Mouse (Mus musculus): ENCODE results near the gene Dbp.

Gene Dbp

DNA sequence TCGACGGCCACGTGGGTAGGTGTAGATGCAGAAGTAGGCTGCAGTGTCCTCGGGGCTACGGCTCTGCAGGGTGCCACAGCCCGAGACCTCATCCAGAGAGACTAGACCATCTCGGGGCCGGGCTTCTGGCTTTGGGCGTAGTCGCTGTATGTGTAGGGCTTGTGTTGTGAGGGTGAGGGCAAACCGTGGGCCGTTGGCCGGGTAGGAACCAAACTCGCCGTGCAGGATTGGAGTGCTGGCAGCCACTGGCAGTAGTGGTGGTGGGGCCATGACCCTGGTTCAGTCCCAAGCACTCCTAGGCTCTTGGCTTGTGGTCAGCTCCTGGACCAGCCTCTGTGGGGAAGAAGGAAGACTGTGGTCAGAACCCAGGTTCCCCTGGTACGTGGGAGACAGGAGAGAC lies 8.5 kb downstream of the Dbp start:
- DNase-seq: no peak

- no peak for DNase-seq
Measured at GRCm38 (mm10) chr7:45713881-45714520, 9.1 kb downstream of the Dbp start.

DNA sequence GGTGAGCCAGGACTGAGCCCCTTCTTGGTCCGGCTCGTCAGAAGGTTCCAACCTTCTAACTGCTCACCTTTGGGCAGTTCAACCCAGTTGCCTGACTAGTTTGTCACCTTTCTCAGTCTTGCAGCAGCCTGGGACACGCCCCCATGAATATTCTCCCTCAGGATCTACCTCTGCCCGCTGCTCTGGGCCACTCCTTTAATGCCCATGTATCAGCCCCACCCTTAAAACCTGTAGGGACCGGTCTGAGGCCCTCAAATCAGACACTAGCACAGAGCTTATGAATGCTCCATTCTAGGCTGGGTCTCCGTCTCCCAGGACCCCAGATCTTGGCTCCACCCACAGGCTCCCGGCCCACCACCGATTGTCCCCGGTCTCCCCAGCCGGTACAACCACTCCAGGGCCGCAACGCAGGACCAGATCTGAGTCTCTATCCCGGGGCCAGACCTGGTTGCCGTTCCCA lies 9.8 kb downstream of the Dbp start:
- DNase-seq: no peak

DNA sequence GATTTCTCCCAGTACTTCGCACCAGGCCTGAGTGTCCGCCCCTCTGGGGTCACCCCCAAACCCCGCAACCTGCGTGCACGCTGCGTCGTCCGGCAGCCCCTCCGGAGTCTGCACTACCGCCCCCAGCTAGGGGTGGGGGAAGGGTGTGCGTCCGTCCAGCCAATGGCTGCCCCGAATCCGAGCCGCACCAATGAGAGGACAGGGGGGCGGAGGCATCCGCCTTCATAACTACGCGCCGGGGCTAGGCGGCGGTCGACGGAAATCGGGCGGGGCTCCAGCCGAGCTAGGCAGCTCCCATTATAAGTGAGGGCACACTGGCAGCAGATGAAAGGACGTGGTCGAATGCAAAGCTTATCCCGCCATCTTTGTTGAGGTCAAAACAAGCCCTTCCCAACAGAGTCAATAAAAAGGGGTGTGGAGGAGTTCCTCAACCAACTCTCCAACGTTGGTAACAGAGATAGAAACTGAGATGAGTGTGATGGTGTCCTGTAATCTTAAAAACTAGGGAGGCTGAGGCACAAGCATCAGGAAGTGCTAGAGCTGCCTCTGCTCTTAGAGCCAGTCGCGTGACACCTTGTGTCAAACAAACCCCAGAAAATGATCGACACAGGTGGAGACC lies 10.3 kb downstream of the Dbp start, which contains the start of gene Rpl18:
Gene Rpl18, plus strand, starts transcription at position 368 of the 619 bp plus-strand sequence.
- peak; percentile 99 for DNase-seq

DNA sequence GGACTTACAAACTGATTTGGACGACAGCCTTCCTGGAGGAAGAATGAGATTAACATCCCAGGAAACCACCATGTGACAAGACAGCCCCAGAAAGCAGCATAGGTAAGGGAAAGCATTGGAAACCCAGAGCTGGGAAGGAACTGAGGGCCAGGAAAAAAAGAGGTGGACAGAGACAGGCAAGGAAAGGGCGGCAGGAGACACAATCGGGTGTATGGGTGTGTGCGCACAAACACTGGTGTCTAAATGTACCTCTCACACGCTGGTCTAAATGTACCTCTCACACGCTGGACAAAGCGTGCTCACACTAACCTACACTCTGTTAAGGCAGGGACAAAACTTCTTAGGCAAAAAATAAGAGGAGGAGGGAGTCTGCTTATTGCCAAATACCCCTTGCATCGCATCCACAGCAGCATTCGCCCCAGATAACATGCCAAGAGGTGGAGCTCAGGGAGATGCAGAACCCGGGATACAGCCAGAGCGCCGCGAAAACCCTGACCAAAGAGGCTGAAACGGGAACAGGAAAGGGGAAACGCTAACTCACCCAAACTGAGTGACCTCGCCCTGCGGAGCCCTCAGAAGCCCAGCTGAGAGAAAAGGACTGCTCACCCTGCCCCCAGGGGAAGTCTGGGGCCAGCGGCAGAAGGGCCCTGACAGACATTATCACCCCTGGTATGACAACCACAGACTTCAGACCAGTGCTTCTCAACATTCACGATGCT lies 11.0 kb downstream of the Dbp start:
- no peak for DNase-seq

DNA sequence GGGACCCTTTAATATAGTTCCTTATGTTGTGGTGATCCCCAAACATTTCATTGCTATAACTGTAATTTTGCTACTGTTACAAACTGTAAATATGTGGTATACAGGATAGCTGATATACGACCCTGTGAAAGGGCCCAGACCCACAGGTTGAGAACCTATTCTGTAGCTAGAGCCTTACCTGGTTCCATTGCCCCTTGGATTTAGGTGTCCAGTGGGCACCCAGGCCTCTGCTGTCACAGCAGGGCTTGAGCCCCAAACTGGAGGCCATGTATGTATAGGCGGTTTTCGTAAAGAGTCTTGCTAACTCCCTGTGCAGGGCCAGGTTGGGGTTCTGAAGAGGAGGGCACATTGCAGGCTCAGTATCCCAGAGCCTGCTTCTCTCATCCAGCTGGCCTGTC lies 11.6 kb downstream of the Dbp start:
- DNase-seq: no peak

DNA sequence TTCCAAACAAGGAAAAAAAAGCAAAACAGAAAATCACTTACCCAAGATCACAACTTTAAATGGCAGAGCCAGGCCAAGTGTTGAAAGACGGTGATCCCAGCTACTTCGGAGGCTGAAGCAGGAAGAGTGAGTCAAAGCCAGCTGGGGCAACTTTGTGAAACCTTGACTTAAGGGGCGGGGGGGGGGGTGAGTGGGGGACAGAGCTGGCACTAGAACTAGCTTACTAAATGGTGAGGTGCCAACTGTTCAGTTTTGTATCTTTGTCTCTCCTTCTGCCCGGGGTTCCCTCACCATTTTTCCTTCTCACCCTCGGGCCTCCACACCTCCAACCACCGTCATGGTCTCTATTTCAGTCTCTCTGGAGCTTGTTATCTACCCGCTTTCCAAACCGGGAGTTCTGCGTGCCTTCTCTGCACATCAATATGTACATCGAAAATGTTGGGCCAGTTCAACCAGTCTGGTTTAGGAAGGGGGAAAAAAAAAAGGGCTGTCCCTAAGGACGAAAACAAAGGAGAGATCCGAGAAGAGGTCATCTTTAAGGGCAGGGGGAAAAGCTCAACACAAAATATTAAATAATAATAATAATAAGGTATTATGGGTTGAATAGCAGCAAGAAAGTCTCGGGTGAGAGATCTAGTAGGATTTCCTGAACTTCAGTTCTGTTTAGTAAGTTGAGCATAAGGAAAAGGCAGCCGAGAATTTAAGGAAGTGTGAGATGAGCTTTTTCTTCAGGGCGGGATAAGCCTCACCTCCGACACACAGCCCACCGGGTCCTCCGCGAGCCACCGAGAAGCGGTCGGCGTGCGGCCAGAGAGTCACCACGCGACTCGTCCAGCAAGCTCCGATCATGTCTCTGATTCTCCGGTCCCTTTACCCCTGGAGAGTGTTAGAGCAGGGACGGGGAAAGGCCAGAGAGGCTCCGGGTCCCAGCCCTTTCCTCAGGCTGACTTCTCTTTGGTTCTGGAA lies 12.3 kb downstream of the Dbp start:
- DNase-seq: no peak

DNA sequence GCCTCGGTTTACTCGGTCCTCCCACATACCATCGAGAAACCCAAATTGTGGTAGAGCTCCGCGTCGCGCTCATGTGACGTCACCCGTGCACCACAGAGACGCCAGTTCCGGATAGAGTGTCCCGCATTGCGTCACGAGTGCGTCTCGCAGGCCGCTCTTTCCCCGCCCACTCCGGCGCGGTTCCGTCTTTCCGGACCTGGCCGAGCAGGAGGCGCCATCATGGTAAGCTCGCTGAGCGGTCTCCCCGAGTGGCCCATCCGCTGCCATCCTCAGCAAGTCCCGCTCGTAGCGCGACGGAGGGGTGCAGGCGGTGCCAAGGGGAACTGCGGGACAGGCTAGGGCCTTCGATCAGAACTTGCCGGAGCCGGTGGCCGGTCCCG lies 13.0 kb downstream of the Dbp start, which contains the start of gene Sphk2:
Gene Sphk2, minus strand, starts transcription at position 85 of the 380 bp plus-strand sequence.
- peak; percentile 97 for DNase-seq

DNA sequence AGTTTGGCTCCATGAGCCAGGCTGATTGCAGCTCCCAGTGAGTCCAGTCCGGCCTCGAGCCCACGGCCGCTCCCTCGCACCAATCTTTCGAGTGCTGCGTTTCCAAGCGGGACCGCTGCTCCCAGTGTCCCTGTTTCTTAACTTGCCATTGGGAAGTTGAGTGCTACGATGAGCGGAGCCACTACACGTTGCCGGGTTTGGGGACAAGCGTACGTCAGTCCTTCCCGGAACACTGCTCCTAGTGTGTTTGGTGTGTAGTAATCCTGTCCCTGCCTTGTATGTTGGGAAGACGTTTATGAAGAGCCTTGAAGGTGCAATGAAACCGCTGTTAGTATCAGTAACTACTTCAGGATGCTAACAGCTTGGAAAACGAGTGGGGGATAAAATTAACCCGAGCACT lies 13.4 kb downstream of the Dbp start:
- DNase-seq: no peak

DNA sequence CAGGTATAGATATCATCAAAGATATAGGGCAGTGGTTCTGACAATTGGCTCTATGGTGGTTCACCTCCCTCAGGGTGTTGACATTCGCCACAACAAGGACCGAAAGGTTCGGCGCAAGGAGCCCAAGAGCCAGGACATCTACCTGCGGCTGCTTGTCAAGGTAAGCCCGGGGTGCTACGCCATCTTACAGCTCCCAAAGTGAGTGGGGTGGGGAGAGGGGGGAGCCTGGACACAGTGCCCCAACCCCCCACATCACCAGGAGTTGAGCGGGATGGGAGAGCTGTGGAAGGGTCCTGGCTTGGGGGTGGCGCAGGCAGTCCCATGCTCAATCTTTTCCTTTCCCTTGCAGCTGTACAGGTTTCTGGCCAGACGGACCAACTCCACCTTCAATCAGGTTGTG lies 14.3 kb downstream of the Dbp start:
- DNase-seq: no peak

DNA sequence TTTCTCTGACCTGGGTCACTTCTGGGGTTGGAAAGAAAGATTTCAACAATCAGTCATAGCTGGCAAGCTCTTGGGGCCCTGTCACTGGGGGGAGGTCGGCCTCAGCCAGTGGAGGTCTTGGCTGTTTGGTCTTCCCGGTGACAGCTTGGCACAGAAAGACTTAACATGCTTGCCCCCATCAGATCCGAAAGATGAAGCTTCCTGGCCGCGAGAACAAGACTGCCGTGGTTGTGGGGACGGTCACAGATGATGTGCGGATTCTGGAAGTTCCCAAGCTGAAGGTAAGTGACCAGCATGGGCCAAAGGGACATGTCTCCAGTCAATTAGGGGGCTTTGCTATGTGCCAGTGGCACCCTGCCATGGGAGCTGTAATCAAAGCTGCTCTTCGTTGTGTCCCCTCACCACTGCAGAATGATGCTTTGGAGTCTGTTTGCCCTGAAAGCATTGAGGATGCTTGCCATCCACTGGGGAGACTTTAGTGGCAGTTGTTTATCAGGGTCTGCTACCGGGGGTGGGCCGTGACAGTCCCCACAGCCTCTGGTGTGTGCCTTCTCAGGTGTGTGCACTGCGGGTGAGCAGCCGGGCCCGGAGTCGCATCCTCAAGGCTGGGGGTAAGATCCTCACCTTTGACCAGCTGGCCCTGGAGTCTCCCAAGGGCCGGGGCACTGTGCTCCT lies 15.0 kb downstream of the Dbp start:
- DNase-seq: no peak

- DNase-seq: no peak
Measured at GRCm38 (mm10) chr7:45720413-45721233, 15.7 kb downstream of the Dbp start, which contains the start of gene Fam83e. Fam83e (plus strand) TSS chr7:45721212.

GRCm38 (mm10) chr7:45721234-45721571 lies 16.3 kb downstream of the Dbp start:
- no peak for DNase-seq

GRCm38 (mm10) chr7:45721642-45722347 lies 16.9 kb downstream of the Dbp start:
- DNase-seq: no peak

- DNase-seq: no peak
Measured at GRCm38 (mm10) chr7:45722348-45722713, 17.4 kb downstream of the Dbp start.

GRCm38 (mm10) chr7:45723301-45723700 lies 18.4 kb downstream of the Dbp start:
- no peak for DNase-seq

DNA sequence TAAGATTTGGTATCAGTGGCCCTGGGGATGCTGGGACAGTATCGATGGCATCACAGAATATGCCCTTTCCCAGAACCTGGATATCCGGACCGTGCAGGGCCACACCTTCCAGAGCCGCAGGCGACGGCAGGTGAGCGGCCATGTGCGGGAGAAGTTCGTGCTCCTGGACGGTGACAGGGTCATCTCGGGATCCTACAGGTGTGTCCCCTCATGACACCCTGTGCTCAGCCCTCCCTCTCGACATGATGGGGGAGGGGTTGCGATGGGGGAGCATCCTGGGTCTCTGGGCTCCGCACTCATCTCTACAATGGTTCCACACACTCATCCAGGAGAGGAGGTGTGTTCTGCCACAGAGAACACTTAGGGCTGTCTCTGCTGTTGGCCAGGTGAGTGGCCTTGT lies 18.9 kb downstream of the Dbp start:
- DNase-seq: no peak

GRCm38 (mm10) chr7:45725151-45725550 lies 20.3 kb downstream of the Dbp start:
- DNase-seq: no peak

DNA sequence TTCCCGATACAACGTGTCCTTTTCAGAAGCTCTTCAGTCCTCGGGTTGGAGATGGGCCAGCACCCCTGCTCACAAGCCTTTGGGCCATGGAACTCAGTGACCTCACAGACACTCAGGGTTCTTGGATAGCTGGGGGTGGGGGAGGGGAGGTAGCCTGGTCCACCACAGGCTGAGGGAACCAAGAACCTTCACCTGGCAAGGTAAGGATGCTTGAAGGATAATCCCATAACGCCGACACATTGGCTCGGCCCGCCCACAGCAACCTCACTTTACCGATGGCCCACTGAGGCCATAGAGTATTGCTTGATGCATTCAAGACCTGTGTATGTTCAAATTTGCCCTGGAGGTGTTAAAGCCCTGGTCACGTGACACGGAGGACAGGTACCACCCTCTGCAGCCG lies 20.8 kb downstream of the Dbp start, which contains the start of gene Spaca4:
Gene Spaca4, minus strand, starts transcription at position 101 of the 400 bp plus-strand sequence.
- no peak for DNase-seq

- no peak for DNase-seq
Measured at GRCm38 (mm10) chr7:45726419-45726818, 21.5 kb downstream of the Dbp start.

DNA sequence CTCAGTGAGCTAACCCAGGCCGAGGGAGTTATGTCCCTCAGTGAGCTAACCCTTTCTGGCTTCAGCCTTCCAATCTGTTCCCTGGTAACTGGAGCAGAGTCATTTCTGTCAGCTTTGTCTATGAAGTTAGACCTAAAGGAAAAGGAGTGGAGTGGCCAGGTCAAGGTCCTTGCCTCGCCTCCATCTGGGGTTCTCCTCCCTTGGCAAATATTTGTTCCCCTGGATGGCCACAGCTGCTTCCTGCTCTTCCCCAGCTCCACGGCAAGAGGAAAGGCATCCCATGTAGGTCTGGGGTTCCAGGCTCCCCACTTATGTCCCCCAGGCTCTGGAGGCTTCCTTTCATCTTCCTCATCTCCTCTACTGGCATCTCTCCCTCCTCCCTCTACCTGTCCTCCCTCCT lies 22.7 kb downstream of the Dbp start:
- DNase-seq: no peak

Measured in embryo, embryonic 11 days (tissue).